Mouse (Mus musculus) midbrain, embryonic 15.5 days (tissue): ENCODE results near the gene Dcst2. TPM values are rescaled to one million over a fixed set of nuclear protein-coding genes. Genes with fewer than 3 reads are reported as not detected.
A peak's percentile ranks its signal among the peaks of the same experiment; 100 is the strongest.

Experiments used
- ATAC-seq: fragments of 200-750 bp; cut with Nextera tagmentation; replicated peaks from 2 replicates; pipeline ENCODE4 v1.8.0; 2017; ENCODE audit warnings: moderate TSS enrichment
- H3K27ac ChIP-seq: fragments of 300-500 bp; sonication (generic); 2 replicates; pipeline ENCODE4 v1.5.1; 2015; ENCODE audit warnings: mild to moderate bottlenecking, inconsistent platforms
- H3K27me3 ChIP-seq: fragments of 300-500 bp; sonication (generic); replicated peaks from 2 replicates; pipeline ENCODE4 v1.6.1; 2015; ENCODE audit warnings: inconsistent platforms
- H3K36me3 ChIP-seq: fragments of 300-500 bp; sonication (generic); replicated peaks from 2 replicates; pipeline ENCODE4 v1.6.1; 2015; ENCODE audit warnings: inconsistent platforms
- H3K4me1 ChIP-seq: fragments of 300-500 bp; sonication (generic); 2 replicates; pipeline ENCODE4 v1.6.1; 2015; ENCODE audit warnings: inconsistent platforms
- H3K4me2 ChIP-seq: fragments of 300-500 bp; sonication (generic); 2 replicates; pipeline ENCODE4 v1.6.1; 2015; ENCODE audit warnings: inconsistent platforms, mild to moderate bottlenecking, moderate library complexity
- H3K4me3 ChIP-seq: fragments of 300-500 bp; sonication (generic); 2 replicates; pipeline ENCODE4 v1.5.1; 2015; ENCODE audit warnings: mild to moderate bottlenecking, inconsistent platforms
- H3K9ac ChIP-seq: fragments of 300-500 bp; sonication (generic); 2 replicates; pipeline ENCODE4 v1.6.1; 2015; ENCODE audit warnings: mild to moderate bottlenecking, inconsistent platforms
- H3K9me3 ChIP-seq: fragments of 300-500 bp; sonication (generic); 2 replicates; pipeline ENCODE4 v1.6.1; 2016; ENCODE audit warnings: inconsistent platforms
- WGBS: fragments of 180-500 bp; shearing (Covaris S2); methylation state at CpG from one replicate; pipeline ENCODE4 v1.1.7; 2015; ENCODE audit warnings: mixed read lengths; 5-methylcytosine and 5-hydroxymethylcytosine counted together
- polyA plus RNA-seq: library from polyadenylated mRNA; unstranded; fragments of >200 nt; fragmentation: Nextera tagmentation; extraction: Ambion mirVana; gene quantifications from 2 replicates; pipeline ENCODE4 v1.2.1, GENCODE M21; 2015

Dcst2 gene
- polyA plus RNA-seq, 1 experiment from 2014 or later, result 0.17 TPM

GRCm38 (mm10) chr3:89320581-89321182 lies 41.1 kb upstream of the Dcst2 start:
- WGBS, result under 1% methylated on average over 39 of the region's 41 CpGs

GRCm38 (mm10) chr3:89321183-89322130 lies 40.3 kb upstream of the Dcst2 start:
- peaks cover 47% of the 10 kb centered on the region for H3K4me1 ChIP-seq

More at GRCm38 (mm10) chr3:89320581-89321182, 41.1 kb upstream of the Dcst2 start:
- no peaks in the 10 kb centered on the region for H3K36me3 ChIP-seq
- H3K4me1 ChIP-seq, result peaks cover 55% of the 10 kb centered on the region
- peak; percentile 35 for ATAC-seq
- H3K4me2 ChIP-seq, result peak overlapping the region; percentile 84
- H3K4me3 ChIP-seq, result peak overlapping the region; percentile 78
- peak overlapping the region; percentile 85 for H3K27ac ChIP-seq
- peaks cover 18% of the 10 kb centered on the region for H3K27me3 ChIP-seq
- no peaks in the 10 kb centered on the region for H3K9me3 ChIP-seq
- H3K9ac ChIP-seq, result peak overlapping the region; percentile 77

GRCm38 (mm10) chr3:89322131-89322500 lies 39.7 kb upstream of the Dcst2 start:
- Histone ChIP-seq H3K4me1 (peaks cover 41% of the 10 kb centered on the region), H3K36me3 (no peaks in the 10 kb centered on the region), H3K9me3 (no peaks in the 10 kb centered on the region), H3K27me3 (peaks cover 12% of the 10 kb centered on the region), H3K27ac (peak overlapping the region; percentile 85), H3K4me3 (peak overlapping the region; percentile 78), H3K4me2 (peak overlapping the region; percentile 84), H3K9ac (peak overlapping the region; percentile 77)
- peak; percentile 2; the same call in 1 of the 2 replicates for ATAC-seq
- 0% methylated on average over 14 of the region's 14 CpGs for WGBS

More at GRCm38 (mm10) chr3:89321183-89322130, 40.3 kb upstream of the Dcst2 start:
- peaks cover 12% of the 10 kb centered on the region for H3K27me3 ChIP-seq
- WGBS, result under 1% methylated on average over 66 of the region's 66 CpGs
- H3K27ac ChIP-seq, result peak overlapping the region; percentile 85
- H3K4me3 ChIP-seq, result peak overlapping the region; percentile 78
- H3K4me2 ChIP-seq, result peak overlapping the region; percentile 84
- peak; percentile 21 for ATAC-seq
- H3K9ac ChIP-seq, result peak overlapping the region; percentile 77
- no peaks in the 10 kb centered on the region for H3K36me3 ChIP-seq
- no peaks in the 10 kb centered on the region for H3K9me3 ChIP-seq

- WGBS, result 0% methylated on average over 53 of the region's 53 CpGs
Observed at GRCm38 (mm10) chr3:89322514-89323165, 39.1 kb upstream of the Dcst2 start, which contains the start of gene Efna3. TSS of gene Efna3 (minus strand) at chr3:89322965.

DNA sequence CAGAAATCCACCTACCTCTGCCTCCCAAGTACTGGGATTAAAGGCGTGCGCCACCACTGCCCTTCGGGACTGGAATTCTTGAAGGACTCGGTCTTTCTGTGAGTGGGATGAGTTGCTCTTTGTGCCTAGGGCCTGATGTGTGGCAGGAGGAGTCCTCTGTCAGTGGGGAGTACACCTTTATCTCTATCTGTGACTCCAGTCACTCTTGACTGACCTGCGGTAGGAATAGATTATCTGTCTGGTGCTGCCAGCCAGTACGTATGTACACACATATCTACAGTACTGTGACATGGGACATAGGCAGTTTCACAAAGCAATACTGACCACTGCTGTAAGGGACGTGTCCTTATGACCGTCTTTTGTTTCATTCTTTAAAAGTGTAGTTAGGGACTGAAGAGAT lies 35.9 kb upstream of the Dcst2 start:
- Histone ChIP-seq H3K4me1 (peaks cover 20% of the 10 kb centered on the region), H3K36me3 (no peaks in the 10 kb centered on the region), H3K4me2 (no peak overlapping the region), H3K9ac (no peak overlapping the region), H3K9me3 (no peaks in the 10 kb centered on the region), H3K27ac (no peak overlapping the region), H3K4me3 (no peak overlapping the region), H3K27me3 (no peaks in the 10 kb centered on the region)
- no peak for ATAC-seq
- WGBS, result 91% methylated on average over 8 of the region's 8 CpGs

More at GRCm38 (mm10) chr3:89322514-89323165, 39.1 kb upstream of the Dcst2 start, which contains the start of gene Efna3:
- peak within 1 kb of the TSS; percentile 85 for H3K27ac ChIP-seq
- peak within 1 kb of the TSS; percentile 77 for H3K9ac ChIP-seq
- peak within 1 kb of the TSS; percentile 84 for H3K4me2 ChIP-seq
- H3K4me3 ChIP-seq, result peak within 1 kb of the TSS; percentile 78
- peaks cover 12% of the 10 kb centered on the region for H3K27me3 ChIP-seq
- no peaks in the 10 kb centered on the region for H3K9me3 ChIP-seq
- peaks cover 38% of the 10 kb centered on the region for H3K4me1 ChIP-seq
- H3K36me3 ChIP-seq, result no peaks in the 10 kb centered on the region
- ATAC-seq, result peak; percentile 44

DNA sequence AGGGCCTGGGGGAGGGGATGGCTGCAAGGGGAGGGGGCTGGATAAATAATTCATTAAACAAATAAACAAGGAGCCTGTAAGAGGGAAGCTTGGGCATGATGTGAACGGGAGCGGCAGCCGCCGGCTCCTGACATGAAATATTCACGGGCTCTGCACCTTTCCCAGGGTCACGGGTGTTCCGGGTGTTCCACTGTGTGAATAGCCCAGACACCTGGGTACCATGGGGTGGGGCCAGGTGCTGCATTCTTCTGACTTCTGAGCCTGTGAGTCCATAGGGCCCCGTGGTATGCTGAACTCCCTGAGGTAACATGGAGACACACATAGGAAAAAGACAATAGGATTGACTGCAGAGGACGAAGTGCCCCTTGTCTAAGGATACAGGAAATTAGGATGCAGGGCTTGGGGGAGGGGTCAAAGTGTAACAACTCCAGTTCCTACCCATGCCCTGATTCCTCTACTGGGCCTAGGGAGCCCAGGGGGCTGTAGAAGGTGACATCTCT lies 34.4 kb upstream of the Dcst2 start:
- Histone ChIP-seq H3K4me1 (peaks cover 25% of the 10 kb centered on the region), H3K4me3 (no peak overlapping the region), H3K4me2 (no peak overlapping the region), H3K36me3 (no peaks in the 10 kb centered on the region), H3K27me3 (no peaks in the 10 kb centered on the region), H3K27ac (no peak overlapping the region), H3K9me3 (no peaks in the 10 kb centered on the region), H3K9ac (no peak overlapping the region)
- ATAC-seq, result no peak
- 40% methylated on average over 9 of the region's 9 CpGs for WGBS

- peaks cover 34% of the 10 kb centered on the region for H3K4me1 ChIP-seq
- 13% methylated on average over 4 of the region's 4 CpGs for WGBS
- no peak overlapping the region for H3K4me3 ChIP-seq
- H3K36me3 ChIP-seq, result no peaks in the 10 kb centered on the region
- no peak overlapping the region for H3K4me2 ChIP-seq
- no peak for ATAC-seq
- H3K27ac ChIP-seq, result no peak overlapping the region
- no peaks in the 10 kb centered on the region for H3K27me3 ChIP-seq
- no peaks in the 10 kb centered on the region for H3K9me3 ChIP-seq
- no peak overlapping the region for H3K9ac ChIP-seq
Observed at GRCm38 (mm10) chr3:89328623-89329022, 33.2 kb upstream of the Dcst2 start.

DNA sequence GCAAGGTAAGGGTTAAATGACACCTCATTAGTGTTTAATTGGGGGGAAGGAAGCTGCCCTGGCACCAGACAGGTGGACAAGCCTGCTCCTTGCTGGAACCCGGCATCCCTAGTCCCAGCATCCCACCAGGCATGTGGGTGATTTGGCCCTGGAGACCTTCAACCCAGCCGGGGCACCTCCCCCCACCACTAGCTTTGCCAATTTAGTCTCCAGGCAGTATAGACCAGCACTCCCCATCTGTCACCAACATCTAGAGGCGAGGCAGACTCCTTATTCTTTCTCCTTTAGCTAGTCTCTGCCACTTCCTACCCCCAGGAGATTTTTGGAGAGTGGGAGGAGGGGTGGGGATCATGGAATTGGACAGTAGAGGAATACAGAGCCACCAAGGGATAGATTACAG lies 31.4 kb upstream of the Dcst2 start:
- ATAC-seq, result no peak
- Histone ChIP-seq H3K36me3 (no peaks in the 10 kb centered on the region), H3K27ac (no peak overlapping the region), H3K4me2 (no peak overlapping the region), H3K27me3 (no peaks in the 10 kb centered on the region), H3K9ac (no peak overlapping the region), H3K9me3 (no peaks in the 10 kb centered on the region), H3K4me1 (peaks cover 34% of the 10 kb centered on the region), H3K4me3 (no peak overlapping the region)
- WGBS, result 34% methylated on average over 3 of the region's 3 CpGs

DNA sequence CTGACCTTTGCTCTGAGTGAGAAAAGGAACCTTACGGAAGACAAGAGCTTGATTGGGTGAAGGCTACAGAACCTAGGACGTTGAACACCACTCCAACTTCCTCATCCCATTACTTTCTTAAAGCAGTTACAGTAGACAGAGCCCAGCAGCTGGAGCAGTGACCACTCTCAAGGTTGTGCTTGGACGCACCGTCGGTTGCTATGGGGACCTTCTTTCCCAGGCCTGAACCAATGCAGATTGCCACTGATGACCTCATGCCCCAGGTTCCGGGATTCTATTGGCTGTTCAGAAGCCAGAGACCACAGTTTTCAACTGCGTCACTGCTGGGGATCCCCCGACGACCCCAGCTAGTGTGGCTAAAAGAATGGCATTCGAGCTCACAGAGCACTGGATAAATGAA lies 30.8 kb upstream of the Dcst2 start:
- 19% methylated on average over 10 of the region's 10 CpGs for WGBS
- Histone ChIP-seq H3K4me2 (no peak overlapping the region), H3K27me3 (no peaks in the 10 kb centered on the region), H3K4me1 (peaks cover 34% of the 10 kb centered on the region), H3K4me3 (no peak overlapping the region), H3K27ac (no peak overlapping the region), H3K9me3 (no peaks in the 10 kb centered on the region), H3K9ac (no peak overlapping the region), H3K36me3 (no peaks in the 10 kb centered on the region)
- no peak for ATAC-seq

DNA sequence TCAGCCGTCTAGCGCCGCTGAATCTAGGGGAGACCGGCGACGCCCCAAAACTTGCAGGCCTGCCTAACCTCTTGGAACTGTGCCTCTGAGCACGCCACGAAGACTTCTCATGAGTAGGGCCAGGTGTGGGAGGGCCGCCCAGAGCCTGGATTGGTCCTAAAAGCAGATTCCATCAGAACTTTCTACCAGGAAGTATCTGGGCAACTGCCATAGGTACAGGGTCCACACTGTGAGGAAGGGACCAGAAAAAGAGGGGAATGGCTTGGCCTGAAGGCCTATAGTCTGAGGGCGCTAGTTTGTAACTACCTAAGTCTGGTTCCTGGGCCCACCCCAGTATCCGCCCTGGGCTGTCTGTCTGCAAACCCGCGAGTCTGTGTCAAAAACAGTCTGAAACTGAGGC lies 30.2 kb upstream of the Dcst2 start:
- Histone ChIP-seq H3K27ac (no peak overlapping the region), H3K36me3 (no peaks in the 10 kb centered on the region), H3K4me3 (no peak overlapping the region), H3K4me2 (no peak overlapping the region), H3K4me1 (peaks cover 38% of the 10 kb centered on the region), H3K9ac (no peak overlapping the region), H3K27me3 (no peaks in the 10 kb centered on the region), H3K9me3 (no peaks in the 10 kb centered on the region)
- WGBS, result 65% methylated on average over 13 of the region's 13 CpGs
- ATAC-seq, result no peak

DNA sequence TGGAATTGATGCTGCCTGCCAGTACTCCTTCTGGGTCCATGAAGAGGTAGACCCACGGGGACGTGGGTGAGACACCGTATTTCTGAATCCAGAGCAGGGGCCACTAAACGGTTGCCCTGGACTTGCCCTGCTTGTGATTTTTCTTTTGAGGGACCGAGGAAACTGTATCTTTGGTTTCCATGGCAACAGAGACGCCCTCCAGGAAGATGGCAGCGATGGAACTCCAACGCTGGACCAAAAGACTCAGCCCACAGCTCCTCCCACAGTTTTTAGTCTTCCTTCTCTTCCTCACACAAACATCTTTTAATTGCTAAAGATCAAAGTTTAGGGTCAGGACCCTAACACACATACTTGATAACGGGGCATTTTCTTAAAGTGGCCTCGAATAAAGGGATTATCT lies 29.8 kb upstream of the Dcst2 start:
- H3K27ac ChIP-seq, result peak overlapping the region; percentile 30; the same call in 1 of the 2 replicates
- ATAC-seq, result 0 out of 2 replicates have a peak, but pooled peaks have one; percentile 2
- peaks cover 42% of the 10 kb centered on the region for H3K4me1 ChIP-seq
- no peaks in the 10 kb centered on the region for H3K9me3 ChIP-seq
- 22% methylated on average over 10 of the region's 10 CpGs for WGBS
- no peak overlapping the region for H3K4me3 ChIP-seq
- no peaks in the 10 kb centered on the region for H3K27me3 ChIP-seq
- H3K4me2 ChIP-seq, result no peak overlapping the region
- H3K9ac ChIP-seq, result no peak overlapping the region
- H3K36me3 ChIP-seq, result no peaks in the 10 kb centered on the region

DNA sequence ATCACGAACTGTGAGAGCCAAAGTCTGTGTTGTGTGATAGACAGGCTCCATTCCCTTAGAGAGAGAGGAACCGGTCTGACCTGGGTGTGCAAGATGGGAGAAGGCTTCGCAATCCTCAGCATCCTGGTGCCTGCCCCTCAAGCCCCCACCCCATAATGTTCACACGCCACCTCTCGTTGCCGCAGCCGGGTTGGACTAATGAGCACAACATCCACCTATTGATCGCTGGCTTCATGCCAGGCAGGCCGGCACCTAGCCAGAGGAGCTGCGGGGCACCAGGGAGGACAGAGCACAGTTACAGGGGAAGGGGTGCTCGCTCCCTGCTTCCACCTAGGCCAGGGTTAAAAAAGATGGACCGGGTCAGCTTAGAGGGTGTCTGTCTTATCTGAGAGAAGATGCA lies 29.3 kb upstream of the Dcst2 start:
- Histone ChIP-seq H3K9ac (no peak overlapping the region), H3K4me1 (peaks cover 46% of the 10 kb centered on the region), H3K4me3 (no peak overlapping the region), H3K27ac (peak overlapping the region; percentile 30; the same call in 1 of the 2 replicates), H3K36me3 (no peaks in the 10 kb centered on the region), H3K4me2 (no peak overlapping the region), H3K9me3 (no peaks in the 10 kb centered on the region), H3K27me3 (no peaks in the 10 kb centered on the region)
- ATAC-seq, result peak; percentile 24
- WGBS, result 18% methylated on average over 12 of the region's 12 CpGs
